Mouse (Mus musculus) urinary bladder, postnatal 10 days (tissue): ENCODE results near the gene Wrb.

Experiments used
- DNase-seq: peaks from one replicate; pipeline ENCODE4 v3.0.0; 2022; ENCODE audit warnings: low spot score

Wrb gene

DNA sequence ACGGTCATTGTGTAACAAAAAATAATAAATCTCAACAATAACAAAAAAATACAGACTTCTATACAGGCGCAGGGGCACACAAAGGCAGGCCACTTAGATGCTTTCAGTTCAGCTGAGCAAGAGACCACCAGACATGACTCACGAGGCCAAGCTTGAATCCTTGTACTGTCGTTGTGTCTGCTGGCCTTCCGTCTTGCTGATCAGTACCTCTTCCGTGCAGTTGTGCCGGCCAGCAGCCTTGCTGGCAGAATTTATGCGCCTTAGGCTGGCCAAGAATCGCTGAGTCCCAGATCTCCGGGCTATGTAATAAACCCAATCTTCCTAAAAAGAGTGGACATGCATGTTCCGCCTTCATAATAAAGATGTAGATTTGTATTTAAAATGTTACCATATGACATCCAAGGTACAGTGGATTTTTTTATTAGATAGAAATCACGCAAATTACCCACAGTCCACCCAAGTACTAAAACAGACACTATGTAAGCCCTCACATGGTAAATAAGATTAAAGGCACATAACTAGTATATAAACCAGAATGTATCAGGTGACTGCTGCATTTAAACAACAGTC, 13.4 kb downstream of the Wrb start:
- DNase-seq = no peak

DNA sequence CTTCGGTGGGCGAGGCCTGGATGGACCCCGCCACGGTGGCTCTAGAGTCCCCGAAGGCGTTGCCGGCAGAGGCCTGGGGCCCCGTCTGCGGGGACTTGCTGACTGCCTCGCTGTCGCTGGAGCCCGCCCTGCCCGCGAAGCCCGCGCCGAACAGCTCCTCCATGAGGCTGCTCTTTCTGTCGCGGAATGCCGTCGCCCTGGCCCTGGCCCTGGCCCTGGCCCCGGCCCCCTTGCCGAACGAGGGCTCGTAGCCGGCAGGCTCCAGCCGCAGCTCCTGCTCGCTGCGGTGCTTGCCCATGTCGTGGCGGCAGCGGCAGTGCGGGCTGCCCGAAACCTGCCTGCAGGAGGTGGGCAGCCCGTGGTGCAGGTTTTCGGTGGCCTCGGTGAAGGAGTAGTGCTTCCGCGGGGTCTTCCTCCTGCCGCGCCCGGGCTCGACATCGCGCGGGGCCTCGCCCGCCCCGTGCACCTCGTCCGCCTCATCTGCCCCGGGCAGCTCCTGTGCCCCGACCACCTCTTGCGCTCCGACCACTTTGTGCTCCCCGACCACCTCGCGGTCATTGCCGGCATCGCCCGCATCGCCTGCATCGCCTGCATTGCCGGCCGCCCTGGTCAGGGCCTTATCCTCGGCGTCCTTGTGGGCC, 14.0 kb downstream of the Wrb start:
- DNase-seq = no peak

DNA sequence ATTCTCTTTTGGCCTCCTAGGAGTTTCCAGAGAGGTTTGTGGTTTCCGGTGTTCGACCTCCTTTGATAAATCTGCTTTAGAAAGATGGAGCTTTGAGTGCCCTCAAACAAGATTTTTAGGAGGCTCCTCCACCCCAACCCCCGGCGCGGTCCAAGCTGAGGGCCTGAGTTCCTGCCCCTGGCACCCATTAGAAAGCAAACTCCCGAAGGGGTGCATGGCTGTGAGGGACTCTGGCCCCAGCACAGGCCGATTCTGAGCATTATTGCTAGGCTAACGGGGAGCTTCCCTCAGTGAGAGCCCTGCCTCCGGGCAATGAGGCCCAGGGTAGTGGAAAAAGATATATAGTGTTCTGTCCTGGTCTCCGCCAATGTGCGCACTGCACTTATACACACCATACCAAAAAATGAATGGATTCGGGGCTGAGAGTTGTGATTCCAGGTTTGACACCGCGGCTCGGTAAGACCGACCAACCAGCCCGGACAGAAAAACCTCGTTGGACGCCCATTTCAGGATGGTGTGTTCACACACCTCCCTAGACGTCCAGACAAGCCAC, 14.7 kb downstream of the Wrb start:
- DNase-seq = no peak

DNA sequence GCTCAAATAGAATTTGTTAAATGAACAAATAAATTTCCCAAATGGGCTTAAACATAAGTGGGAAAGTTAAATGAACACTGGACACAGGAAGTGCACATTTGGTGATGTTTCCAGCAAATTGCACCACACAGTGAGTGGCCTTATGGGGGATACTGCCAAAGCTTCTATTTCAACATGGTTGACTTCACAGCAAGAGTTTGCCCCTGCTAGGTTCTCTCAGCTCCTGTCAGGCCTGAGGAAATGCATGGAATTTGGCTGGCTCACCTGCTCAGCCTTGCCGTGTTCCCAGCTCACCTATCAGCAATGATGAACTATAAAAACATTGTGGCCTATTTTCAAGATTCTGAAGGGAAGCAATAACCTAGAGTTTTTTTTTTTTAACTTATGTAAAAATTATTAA, 15.7 kb downstream of the Wrb start:
- no peak for DNase-seq

DNA sequence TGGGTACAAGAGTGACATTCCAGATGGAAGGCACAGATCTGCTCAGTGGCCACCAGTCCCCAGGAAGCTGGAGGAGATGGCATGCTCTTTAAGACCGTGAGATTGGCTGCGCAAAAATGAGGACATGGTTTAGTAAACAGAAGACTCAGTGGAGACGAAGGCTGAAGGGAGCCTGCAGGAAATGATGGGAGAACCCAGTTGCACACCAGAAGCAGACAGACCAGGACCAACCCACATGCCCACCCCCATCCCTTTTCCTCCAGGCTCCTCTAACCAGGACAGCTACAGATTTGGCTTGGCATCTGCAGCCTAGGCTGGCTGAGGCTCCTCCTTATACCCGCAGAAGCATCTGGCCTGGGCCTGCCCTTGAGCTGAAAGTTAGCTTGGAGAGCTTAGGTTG, 16.1 kb downstream of the Wrb start:
- no peak for DNase-seq

DNA sequence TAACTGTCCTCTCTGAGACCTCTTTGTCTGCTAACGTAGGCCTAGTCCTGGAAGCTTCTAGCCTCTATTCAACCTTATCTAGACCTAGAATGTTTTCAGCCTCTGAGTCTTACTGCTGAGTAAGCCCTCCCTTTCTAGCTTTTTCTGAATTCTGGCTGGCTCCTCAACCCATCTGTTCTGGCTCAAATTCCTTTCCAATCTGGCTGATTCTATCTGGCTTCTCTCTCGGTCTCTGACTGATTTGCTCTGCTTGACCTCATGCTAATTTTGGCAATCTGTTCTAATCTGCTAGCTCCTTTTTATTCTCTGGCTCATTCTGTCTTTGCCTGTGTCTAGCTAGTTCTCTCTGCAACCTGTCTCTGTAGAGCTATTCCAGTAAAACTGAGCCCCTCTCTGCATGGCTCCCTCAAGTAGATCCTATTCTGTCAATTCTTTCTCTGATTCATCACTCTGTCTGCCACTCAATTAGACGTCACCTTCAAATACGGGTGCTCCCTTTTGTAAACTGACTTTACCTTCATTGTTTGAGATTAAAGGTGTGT, 20.6 kb downstream of the Wrb start:
- DNase-seq = no peak

DNA sequence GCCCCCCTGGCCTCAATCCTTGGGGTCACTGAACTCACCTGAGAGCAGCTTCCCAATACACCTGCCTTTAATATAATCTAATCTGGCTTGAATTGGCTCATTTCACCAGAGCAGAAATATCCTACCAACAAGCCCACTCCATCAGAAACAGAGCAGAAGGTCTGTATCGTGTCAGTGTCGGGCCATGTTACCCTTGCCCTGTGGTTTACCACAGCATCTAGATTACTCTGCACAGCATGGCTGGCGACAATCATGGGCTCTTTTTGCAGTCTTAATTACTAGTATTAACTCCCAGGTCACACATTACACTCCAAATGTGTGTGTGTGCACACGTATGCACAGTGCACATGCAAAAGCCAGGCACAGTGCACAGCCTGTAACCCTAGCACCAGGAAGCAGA, 23.6 kb downstream of the Wrb start:
- DNase-seq = no peak

DNA sequence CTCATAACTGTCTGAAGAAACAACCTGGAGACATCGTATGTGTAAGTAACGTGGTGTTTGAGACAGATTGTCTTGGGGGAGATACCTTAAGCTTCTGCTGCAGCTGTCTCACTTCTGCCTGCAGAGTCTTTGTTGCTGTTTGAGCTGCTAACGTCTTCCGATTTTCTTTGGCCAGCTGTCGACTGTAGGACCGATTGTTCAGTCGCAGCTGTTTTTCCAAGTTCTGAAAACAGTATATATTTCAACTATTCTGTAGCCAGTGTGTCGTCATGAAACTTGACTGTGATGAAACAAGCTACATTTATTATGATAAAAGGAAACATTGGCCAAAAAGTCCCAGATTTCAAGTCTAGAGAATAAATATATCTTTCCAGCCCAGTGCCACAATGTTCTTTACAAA, 28.4 kb downstream of the Wrb start:
- DNase-seq = no peak

DNA sequence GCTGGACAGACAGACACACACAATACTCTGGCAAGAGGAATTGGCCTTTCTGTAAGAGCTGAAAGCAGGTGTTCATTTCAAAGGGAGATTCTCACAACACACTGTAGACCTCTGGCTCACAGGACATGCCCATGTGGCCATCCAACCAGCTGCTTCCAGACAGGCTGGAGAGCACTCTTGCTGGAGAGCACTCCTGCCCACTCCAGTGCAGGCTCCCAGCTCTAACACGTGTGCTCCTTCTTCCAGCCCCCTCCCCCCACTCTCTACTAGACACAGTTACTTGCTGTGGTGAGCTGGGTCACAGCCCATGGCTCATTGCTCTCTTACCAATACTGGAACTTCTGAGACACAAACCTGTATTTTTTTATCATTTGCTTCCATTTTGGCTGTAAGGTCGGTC, 30.2 kb downstream of the Wrb start:
- no peak for DNase-seq

DNA sequence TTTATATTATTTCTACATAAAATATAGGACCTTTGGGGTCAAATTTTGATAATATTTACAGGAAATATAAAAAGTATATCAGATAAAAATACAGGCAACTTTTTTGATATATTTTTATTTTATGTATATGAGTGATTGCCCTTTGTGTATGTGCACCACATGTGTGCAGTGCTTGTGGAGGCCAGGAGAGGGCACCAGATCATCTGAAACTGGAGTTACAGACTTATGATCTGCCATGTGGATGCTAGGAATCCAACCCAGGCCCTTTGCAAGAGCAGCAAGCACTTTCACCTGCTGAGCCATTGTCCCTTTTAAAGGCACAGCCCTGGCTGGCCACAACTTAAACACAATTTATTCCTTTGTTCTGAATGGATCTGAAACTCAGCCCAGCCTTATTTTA, 33.9 kb downstream of the Wrb start:
- DNase-seq = no peak

DNA sequence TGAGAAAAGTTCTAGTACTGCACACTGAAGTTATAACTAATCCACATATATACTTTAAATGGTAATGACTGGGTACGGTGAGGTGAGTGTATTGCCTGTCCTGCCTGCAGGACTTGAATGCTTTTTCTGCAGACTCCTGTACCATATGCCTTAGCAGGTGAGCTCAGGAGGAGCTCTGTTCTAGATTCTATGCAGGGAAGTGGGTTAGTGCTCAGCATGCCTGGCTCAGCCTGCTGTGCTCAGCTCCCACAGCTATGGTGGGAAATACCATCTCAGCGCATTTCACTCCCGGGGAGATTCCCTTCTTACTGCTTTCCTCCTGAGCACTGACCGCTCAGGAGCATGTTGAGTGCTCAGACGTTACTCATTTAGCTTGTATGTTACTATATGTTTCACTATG, 42.4 kb downstream of the Wrb start:
- DNase-seq = no peak

DNA sequence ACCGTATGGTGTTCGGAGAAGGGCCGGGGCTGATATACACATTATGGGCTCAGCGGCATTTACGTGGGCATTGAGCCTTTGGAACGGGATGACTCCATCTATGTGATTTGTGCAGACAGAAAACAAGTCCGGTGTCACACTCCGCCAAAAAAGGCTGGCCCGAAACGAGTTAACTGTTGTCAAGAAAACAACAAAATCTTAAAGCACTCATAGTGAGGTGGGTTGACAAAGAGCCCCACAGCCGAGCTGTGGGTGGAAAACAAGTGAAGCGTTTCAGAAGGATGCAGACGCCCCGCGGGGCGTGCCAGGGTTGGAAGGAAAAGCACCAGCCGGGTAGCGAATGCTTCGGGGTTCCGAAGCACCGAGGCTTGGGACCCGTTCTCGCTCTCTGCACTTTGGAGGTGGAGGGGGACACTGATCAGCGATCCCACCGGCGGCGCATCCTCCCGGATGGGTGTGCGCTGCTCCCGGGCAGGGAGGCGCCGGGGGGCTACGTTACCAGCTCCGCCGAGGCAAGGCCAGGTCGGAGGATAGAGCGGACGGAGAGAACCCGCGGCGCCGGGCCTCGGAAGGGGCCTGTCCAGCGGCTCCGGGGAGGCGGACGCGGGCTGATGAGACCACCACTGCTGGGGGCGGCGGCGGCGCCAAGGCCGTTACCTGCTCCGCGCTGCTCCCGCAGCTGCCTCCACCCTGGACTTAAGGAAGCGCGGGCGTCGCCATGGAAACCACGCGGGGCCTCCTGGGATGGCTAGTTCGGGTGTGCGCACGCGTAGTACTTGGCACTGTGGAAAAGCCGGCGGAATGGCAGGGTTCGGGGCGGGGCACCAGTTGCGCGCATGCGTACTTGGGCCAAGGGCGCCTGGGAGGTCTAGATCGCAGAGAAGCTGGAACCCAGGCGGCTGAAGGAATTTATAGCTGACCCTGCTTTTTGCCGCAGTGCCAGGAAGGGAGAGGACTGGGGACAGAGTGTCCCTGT, 46.6 kb downstream of the Wrb start, which contains the start of gene Lca5l:
Gene Lca5l (minus strand): TSS at position 741 of the 976 bp plus-strand sequence.
- peak; percentile 99 for DNase-seq

DNA sequence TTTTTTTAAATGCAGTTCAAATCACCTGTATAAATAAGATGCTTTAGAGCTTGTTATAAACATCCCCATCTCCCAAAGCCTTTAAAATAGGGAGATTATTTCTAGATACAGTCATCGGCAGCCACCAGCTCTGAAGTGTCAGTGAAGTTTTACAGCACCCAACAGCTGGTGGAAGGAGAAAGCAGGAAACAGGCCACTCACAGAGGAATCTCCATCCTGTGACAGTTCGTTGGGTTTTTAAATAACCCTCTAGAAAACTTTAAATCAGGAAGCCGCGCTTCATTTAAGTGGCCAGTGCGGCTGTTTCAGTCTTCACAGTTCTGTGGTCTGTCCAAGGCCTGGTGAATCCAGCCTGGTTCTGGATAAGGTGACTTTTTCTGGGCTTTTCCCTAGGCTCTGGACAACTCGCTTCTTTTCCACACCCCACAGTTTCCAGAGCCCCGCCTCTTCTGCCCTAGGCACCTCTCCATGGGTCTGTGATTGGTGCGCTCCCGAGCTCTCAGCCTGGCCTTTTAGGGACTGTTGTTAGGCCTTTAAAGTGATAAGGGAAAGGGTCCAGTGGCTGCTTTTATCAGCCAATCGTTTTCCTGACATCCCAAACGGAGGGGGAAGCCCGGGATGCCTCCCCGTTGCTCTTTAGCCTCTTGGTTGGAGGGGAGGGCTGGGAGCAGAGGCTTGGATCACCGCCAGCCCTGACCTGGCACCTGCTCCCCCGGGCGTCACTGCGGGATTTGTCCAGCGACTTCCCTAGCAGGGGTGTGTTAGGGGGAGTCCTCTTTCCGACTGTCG, 54.9 kb downstream of the Wrb start, which contains the start of gene Sh3bgr:
Gene Sh3bgr (plus strand): TSS at position 538 of the 789 bp plus-strand sequence.
- peak; percentile 25 for DNase-seq

DNA sequence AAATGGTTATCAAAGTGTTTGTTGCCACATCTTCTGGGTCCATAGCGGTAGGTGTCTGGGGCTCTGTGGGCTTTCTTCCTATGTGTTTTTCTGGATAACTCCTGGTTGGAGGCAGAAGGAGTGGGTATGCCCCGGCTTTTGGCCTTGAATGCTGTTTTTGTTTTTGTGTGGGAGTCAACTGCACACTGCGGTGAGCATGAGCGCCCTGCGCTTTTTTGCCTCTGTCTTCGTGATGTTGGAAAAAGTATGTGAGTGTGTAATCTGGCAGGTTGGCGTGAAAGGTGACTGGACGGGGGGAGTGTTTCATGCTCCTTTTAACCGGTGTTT, 55.5 kb downstream of the Wrb start:
- DNase-seq = no peak

DNA sequence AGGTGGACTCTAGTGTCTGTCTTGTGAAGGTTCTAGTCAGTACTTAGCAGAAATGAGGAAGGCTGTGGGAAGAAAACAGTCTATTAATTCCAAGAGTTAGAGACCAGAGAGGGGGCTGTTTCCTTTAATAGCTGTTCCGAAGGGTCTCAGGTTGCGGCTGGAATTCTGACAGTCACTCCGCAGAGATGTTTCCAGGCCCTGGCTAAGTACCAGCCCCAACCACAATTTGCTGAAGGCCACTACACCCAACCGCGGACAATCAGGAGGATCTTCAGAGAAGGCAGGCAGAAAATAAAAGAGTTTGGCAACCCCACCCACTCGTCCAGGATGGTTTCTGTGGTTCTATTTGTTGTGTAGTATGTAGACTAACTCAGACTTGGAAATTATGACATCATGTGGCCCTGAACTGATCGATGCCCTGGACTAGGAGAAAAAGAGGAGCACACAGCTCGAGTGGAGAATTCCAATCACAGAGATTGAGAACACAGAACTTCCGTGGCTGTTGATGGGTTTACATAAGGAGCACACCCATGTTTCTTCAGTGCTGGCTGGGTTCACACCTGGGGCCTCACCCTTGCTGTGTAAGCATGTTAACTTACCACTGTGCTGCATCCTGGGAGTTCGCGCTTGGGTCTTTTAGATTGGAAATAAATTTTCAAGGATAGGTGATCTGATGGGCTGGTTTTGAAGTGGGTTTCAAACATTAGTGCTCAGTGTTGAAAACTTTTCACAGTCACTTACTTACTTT, 56.5 kb downstream of the Wrb start:
- no peak for DNase-seq
